Mouse (Mus musculus): ENCODE results near the gene Hnrnpul1.

GRCm38 (mm10) chr7:25710519-25711130 is 43.9 kb downstream of the Hnrnpul1 start:
- no peak for TF ChIP-seq POLR2A (IDR thresholded peaks at IDR 0.05; ENCODE audit: borderline replicate concordance, extremely low read depth, insufficient read depth, insufficient read length, poor library complexity, severe bottlenecking)
- no peak for TF ChIP-seq CTCF (IDR thresholded peaks at IDR 0.05; ENCODE audit: borderline replicate concordance, extremely low read depth, insufficient read depth, insufficient read length)

Data from brain, embryonic 14.5 days (tissue).